Mouse (Mus musculus): ENCODE results near the gene Shq1.

- TF ChIP-seq CTCF (IDR thresholded peaks at IDR 0.05; ENCODE audit: low read depth) (no peak), EP300 (IDR thresholded peaks at IDR 0.05; ENCODE audit: low read depth) (no peak)
Observed at GRCm38 (mm10) chr6:100707557-100707956, 36.6 kb upstream of the Shq1 start.
